Mouse (Mus musculus) right cerebral cortex, adult 18-20 months (tissue): ENCODE data around the gene Vmn1r143.
"Not testable (repeated sequence)": the region's sequence is repeated elsewhere in the genome, so short reads cannot be mapped to it uniquely, and the experiment has no call there.

Experiments used
- DNase-seq: peaks from one replicate; pipeline ENCODE4 v3.0.0; 2022; ENCODE audit warnings: mixed read lengths

Gene Vmn1r143

DNA sequence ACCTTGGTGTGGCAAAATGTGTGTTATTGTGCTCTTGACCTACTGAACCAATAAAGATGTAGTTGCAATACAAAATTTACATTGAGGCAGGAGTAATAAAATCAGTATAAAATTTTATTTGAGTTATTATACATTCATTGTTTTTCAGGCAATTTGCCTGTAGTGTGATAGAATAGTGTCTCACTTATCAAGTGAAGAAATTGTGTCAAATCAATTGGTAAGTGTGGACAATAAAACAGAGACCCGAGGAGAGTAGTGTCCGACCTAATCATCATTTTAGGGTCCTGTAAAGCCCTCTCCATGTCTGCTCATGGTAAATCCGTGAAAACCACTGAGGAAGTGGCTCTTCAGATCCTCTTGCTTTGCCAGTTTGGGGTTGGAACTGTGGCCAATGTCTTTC is at the start of gene Vmn1r143:
Gene Vmn1r143 (plus strand): TSS at position 301 of the 400 bp plus-strand sequence.
- not testable (repeated sequence) for DNase-seq

DNA sequence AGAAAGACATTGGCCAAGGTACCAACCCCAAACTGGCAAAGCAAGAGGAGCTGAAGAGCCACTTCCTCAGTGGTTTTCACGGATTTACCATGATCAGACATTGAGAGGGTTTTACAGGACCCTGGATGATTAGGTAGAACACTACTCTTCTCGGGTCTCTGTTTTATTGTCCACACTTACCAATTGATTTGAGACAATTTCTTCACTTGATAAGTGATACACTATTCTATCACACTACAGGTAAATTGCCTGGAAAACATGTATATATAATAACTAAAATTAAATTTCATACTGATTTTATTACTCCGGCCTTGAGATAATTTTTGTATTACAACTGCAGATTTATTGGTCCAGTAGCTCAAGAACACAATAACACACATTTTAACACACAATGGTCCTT is 25.2 kb upstream of the Vmn1r143 start, which contains the start of gene Vmn1r142:
Gene Vmn1r142 (minus strand): TSS at position 101 of the 400 bp plus-strand sequence.
- not testable (repeated sequence) for DNase-seq

DNA sequence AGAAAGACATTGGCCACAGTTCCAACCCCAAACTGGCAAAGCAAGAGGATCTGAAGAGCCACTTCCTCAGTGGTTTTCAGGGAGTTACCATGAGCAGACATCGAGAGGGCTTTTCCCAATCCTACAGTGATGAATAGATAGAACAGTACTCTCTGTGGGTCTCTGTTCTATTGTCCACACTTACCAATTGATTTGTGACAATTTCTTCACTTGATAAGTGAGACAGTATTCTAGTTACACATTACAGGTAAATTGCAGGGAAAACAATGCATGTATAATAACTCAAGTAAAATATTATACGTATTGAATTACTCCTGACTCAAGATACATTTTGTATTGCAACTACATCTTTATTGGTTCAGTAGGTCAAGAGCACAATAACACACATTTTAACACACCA is 12.0 kb downstream of the Vmn1r143 start, which contains the start of gene Gm8653:
Gene Gm8653 (minus strand): TSS at position 101 of the 400 bp plus-strand sequence.
- not testable (repeated sequence) for DNase-seq

DNA sequence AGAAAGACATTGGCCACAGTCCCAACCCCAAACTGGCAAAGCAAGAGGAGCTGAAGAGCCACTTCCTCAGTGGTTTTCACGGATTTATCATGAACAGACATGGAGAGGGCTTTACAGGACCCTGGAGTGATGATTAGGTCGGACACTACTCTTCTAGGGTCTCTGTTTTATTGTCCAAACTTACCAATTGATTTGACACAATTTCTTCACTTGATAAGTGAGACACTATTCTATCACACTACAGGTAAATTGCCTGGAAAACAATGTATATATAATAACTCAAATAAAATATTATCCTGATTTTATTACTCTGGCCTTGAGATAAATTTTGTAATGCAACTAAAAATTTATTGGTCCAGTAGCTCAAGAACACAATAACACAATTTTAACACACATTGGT is 40.2 kb downstream of the Vmn1r143 start, which contains the start of gene Gm8453:
Gene Gm8453 (minus strand): TSS at position 101 of the 400 bp plus-strand sequence.
- DNase-seq = not testable (repeated sequence)
